Mouse (Mus musculus): ENCODE measurements around the gene Tatdn2.
"Not testable (repeated sequence)": the region's sequence is repeated elsewhere in the genome, so short reads cannot be mapped to it uniquely, and the experiment has no call there.

Tatdn2 gene

GRCm38 (mm10) chr6:113696582-113697221 is at the start of gene Tatdn2:
Gene Tatdn2, plus strand, starts transcription at chr6:113697050.
- peak; percentile 94 for DNase-seq

GRCm38 (mm10) chr6:113649346-113650196 is 47.3 kb upstream of the Tatdn2 start:
- DNase-seq = no peak

GRCm38 (mm10) chr6:113650197-113650640 is 46.6 kb upstream of the Tatdn2 start:
- DNase-seq = no peak

- DNase-seq = no peak
Measured at GRCm38 (mm10) chr6:113651626-113652025, 45.2 kb upstream of the Tatdn2 start.

- DNase-seq = no peak
Measured at GRCm38 (mm10) chr6:113653551-113653950, 43.3 kb upstream of the Tatdn2 start.

- no peak for DNase-seq
Measured at GRCm38 (mm10) chr6:113654102-113654501, 42.7 kb upstream of the Tatdn2 start.

- DNase-seq = no peak
Measured at GRCm38 (mm10) chr6:113654753-113655397, 42.0 kb upstream of the Tatdn2 start.

- DNase-seq = no peak
Measured at GRCm38 (mm10) chr6:113655475-113655874, 41.4 kb upstream of the Tatdn2 start.

- no peak for DNase-seq
Measured at GRCm38 (mm10) chr6:113656847-113657246, 40.0 kb upstream of the Tatdn2 start.

GRCm38 (mm10) chr6:113658226-113658625 is 38.6 kb upstream of the Tatdn2 start:
- DNase-seq = no peak

- no peak for DNase-seq
Measured at GRCm38 (mm10) chr6:113659648-113660491, 37.0 kb upstream of the Tatdn2 start.

GRCm38 (mm10) chr6:113660492-113661352 is 36.1 kb upstream of the Tatdn2 start:
- no peak for DNase-seq

GRCm38 (mm10) chr6:113661353-113662241 is 35.3 kb upstream of the Tatdn2 start:
- DNase-seq = peak; percentile 86

- no peak for DNase-seq
Measured at GRCm38 (mm10) chr6:113662964-113663700, 33.7 kb upstream of the Tatdn2 start.

- no peak for DNase-seq
Measured at GRCm38 (mm10) chr6:113664305-113664704, 32.5 kb upstream of the Tatdn2 start.

GRCm38 (mm10) chr6:113667611-113668122 is 29.2 kb upstream of the Tatdn2 start:
- no peak for DNase-seq

GRCm38 (mm10) chr6:113668287-113669154 is 28.3 kb upstream of the Tatdn2 start:
- DNase-seq = peak; percentile 49

GRCm38 (mm10) chr6:113669821-113670220 is 27.0 kb upstream of the Tatdn2 start:
- DNase-seq = no peak

- not testable (repeated sequence) for DNase-seq
Measured at GRCm38 (mm10) chr6:113672029-113672428, 24.8 kb upstream of the Tatdn2 start.
